Comparison of ENCODE assay signal across 15 mouse cellular contexts in the genomic region with DNA sequence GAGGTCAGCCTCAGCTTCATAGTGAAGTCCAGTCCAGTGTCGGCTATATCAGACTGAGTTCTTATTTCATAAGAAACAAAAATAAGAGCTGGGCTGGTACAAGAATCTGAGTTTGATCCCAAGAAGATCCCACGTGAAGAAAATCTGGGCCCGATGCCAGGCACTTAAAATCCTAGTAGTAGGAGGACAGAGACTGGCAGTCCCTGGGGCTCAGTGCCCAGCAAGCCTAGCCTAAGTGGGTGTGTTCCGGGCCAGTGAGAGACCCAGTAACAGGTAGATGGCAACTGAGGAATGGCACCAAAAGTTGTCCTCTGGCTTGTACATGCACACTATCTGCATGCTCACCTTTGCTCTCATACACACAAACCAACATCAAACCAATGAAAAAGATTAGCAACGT. TPM values are rescaled to one million over a fixed set of nuclear protein-coding genes. Genes with fewer than 3 reads are reported as not detected.
DNase-seq lines count a peak whose midpoint lies in the region; ATAC-seq lines count a peak whose summit lies in the region.
"Had no signal": no experiment of that assay in that cellular context is flagged by ENCODE, and none has a peak within 500 bp of the region (broad histone marks: within the 10 kb centered on the region; RNA-seq: fewer than 3 reads in every experiment).

No protein-coding gene starts in this region.

- peaks cover 15% of the 10 kb centered on the region for H3K36me3 ChIP-seq in forebrain, embryonic 16.5 days (ENCODE audit: control insufficient read depth, insufficient read depth)

- no peak overlapping the region for H3K4me3 ChIP-seq in forebrain, embryonic 16.5 days (replicated peaks; ENCODE audit: low read length)
- H3K4me3 ChIP-seq: hindbrain, embryonic 10.5 days; stomach, embryonic 15.5 days had no signal

- no peak overlapping the region for H3K9ac ChIP-seq in forebrain, embryonic 16.5 days (replicated peaks; ENCODE audit: low read depth, low read length)
- H3K9ac ChIP-seq: stomach, embryonic 15.5 days had no signal

- H3K27ac ChIP-seq in forebrain, embryonic 16.5 days (ENCODE audit: low read length) = no peak overlapping the region
- H3K27ac ChIP-seq: hindbrain, embryonic 10.5 days; stomach, embryonic 15.5 days had no signal

- H3K27me3 ChIP-seq in forebrain, embryonic 16.5 days (replicated peaks; ENCODE audit: control insufficient read depth, insufficient read depth, low read length) = no peaks in the 10 kb centered on the region
- H3K27me3 ChIP-seq: stomach, embryonic 15.5 days had no signal

- H3K4me1 ChIP-seq in forebrain, embryonic 16.5 days (replicated peaks; ENCODE audit: control insufficient read depth, insufficient read depth, low read length) = no peaks in the 10 kb centered on the region
- H3K4me1 ChIP-seq: hindbrain, embryonic 10.5 days; stomach, embryonic 15.5 days had no signal

- no peaks in the 10 kb centered on the region for H3K9me3 ChIP-seq in forebrain, embryonic 16.5 days (ENCODE audit: control insufficient read depth, low read length)
- H3K9me3 ChIP-seq: hindbrain, embryonic 10.5 days; stomach, embryonic 15.5 days had no signal

- ATAC-seq in inflammation-experienced regulatory T-cells, adult 6 months = no peak
- ATAC-seq in monocyte, adult 5-6 weeks (replicated peaks; ENCODE audit: insufficient number of reproducible peaks, low FRiP score, low TSS enrichment, poor library complexity, severe bottlenecking) = no peak
- no peak for ATAC-seq in forebrain, embryonic 16.5 days

- no peak overlapping the region for H3K4me2 ChIP-seq in forebrain, embryonic 16.5 days (ENCODE audit: low read length)
- H3K4me2 ChIP-seq: heart, embryonic 11.5 days; stomach, embryonic 15.5 days had no signal

- intact Hi-C loops in left cerebral cortex, postnatal 25 days (cut with DNase I) = no loop called here

- peak; percentile 72 for DNase-seq in heart, adult 11 months
- DNase-seq in heart, adult 8-10 months (ENCODE audit: low spot score) = no peak
- DNase-seq in adipocyte (ENCODE audit: low spot score) = peak; percentile 25
- peak; percentile 22 to 58 for DNase-seq in frontal cortex, postnatal 25 days (ENCODE audit: low spot score in 2 of 2)
- peak; percentile 63 to 86 for DNase-seq in left cerebral cortex, postnatal 25 days (ENCODE audit: low spot score in 2 of 2)
- DNase-seq: cerebellum, adult 11 months; embryo, embryonic 11 days; lung, adult 18-20 months; retina, postnatal 1 day had no signal

- 86% methylated on average over 5 of the region's 5 CpGs for WGBS in forebrain, embryonic 16.5 days

RNA-seq across cellular contexts. Expression of a gene that starts 22.9 kb away (rescaled TPM):
- total RNA-seq in heart, adult 8-10 months (2022) = 10 to 100 TPM; 13.8 to 14.8 (median 14.3) TPM
- 10 to 100 TPM; 32.5 to 34.0 TPM for total RNA-seq in left cerebral cortex, postnatal 25 days (2021)
- polyA plus RNA-seq in inflammation-experienced regulatory T-cells, adult 6 months (2017; shearing (Covaris generic)) = 10 to 100 TPM; 30.2 to 52.7 (median 40.1) TPM
- total RNA-seq in monocyte, adult 5-6 weeks (2017) = 44.4 to 81.8 TPM (median 44.6 TPM) in 3 replicates
- polyA plus RNA-seq in forebrain, embryonic 16.5 days (2015; fragmentation: Nextera tagmentation; extraction: Ambion mirVana) = 32.6 and 34.8 TPM in 2 replicates
